Mouse (Mus musculus): ENCODE measurements around the gene Tada2b. TPM values are rescaled to one million over a fixed set of nuclear protein-coding genes. Genes with fewer than 3 reads are reported as not detected.

The Tada2b gene
- total and polyA plus RNA-seq, 3 experiments = 8.5 to 16.9 (median 13.5) TPM

- Histone ChIP-seq H3K27me3 (ENCODE audit: control insufficient read depth, insufficient read depth, low read length) (no peaks in the 10 kb centered on the region), H3K79me2 (replicated peaks; ENCODE audit: control insufficient read depth, insufficient read depth, low read length) (no peaks in the 10 kb centered on the region), H3K4me1 (ENCODE audit: control insufficient read depth, insufficient read depth, low read length) (no peaks in the 10 kb centered on the region), H3K27ac (no peak overlapping the region), H3K4me3 (no peak overlapping the region), H3K9ac (ENCODE audit: low read depth, low read length) (no peak overlapping the region), H3K36me3 (ENCODE audit: control insufficient read depth, insufficient read depth, low read length) (no peaks in the 10 kb centered on the region)
- DNase-seq = no peak
- TF ChIP-seq POLR2A (IDR thresholded peaks at IDR 0.05; ENCODE audit: insufficient read depth, low read depth, low read length) = no peak
- TF ChIP-seq EP300 (IDR thresholded peaks at IDR 0.05; ENCODE audit: insufficient read depth, low read depth, low read length) = no peak
- TF ChIP-seq CTCF (IDR thresholded peaks at IDR 0.05) = no peak
- intact Hi-C loops (cut with DNase I) = no loop called here
- 86% methylated on average over 6 of the region's 6 CpGs for WGBS
Measured at GRCm38 (mm10) chr5:36493919-36494318, 9.8 kb upstream of the Tada2b start.

GRCm38 (mm10) chr5:36489225-36489624, 5.1 kb upstream of the Tada2b start:
- WGBS = 39% methylated on average over 2 of the region's 2 CpGs
- 0 out of 2 replicates have a peak, but pooled peaks have one; percentile 52 for TF ChIP-seq EP300 (IDR thresholded peaks at IDR 0.05; ENCODE audit: insufficient read depth, low read depth, low read length)
- TF ChIP-seq CTCF (IDR thresholded peaks at IDR 0.05) = peak; percentile 77
- TF ChIP-seq POLR2A (IDR thresholded peaks at IDR 0.05; ENCODE audit: insufficient read depth, low read depth, low read length) = no peak
- no peaks in the 10 kb centered on the region for H3K36me3 ChIP-seq (ENCODE audit: control insufficient read depth, insufficient read depth, low read length)
- H3K4me3 ChIP-seq = no peak overlapping the region
- peaks cover 3% of the 10 kb centered on the region for H3K4me1 ChIP-seq (ENCODE audit: control insufficient read depth, insufficient read depth, low read length)
- intact Hi-C loops (cut with DNase I) = loop anchor here (1.0 to 5.0 kb wide), 2 partner anchors 25 to 507 kb away; partner anchors contain the start of gene Grpel1
- H3K79me2 ChIP-seq (replicated peaks; ENCODE audit: control insufficient read depth, insufficient read depth, low read length) = no peaks in the 10 kb centered on the region
- no peak overlapping the region for H3K9ac ChIP-seq (ENCODE audit: low read depth, low read length)
- no peaks in the 10 kb centered on the region for H3K27me3 ChIP-seq (ENCODE audit: control insufficient read depth, insufficient read depth, low read length)
- DNase-seq = peak; percentile 33 to 63
- no peak overlapping the region for H3K27ac ChIP-seq

GRCm38 (mm10) chr5:36485306-36485705, 1.2 kb upstream of the Tada2b start:
- H3K27ac ChIP-seq = no peak overlapping the region
- no peaks in the 10 kb centered on the region for H3K27me3 ChIP-seq (ENCODE audit: control insufficient read depth, insufficient read depth, low read length)
- WGBS = 23% methylated on average over 19 of the region's 19 CpGs
- H3K79me2 ChIP-seq (replicated peaks; ENCODE audit: control insufficient read depth, insufficient read depth, low read length) = peaks cover 7% of the 10 kb centered on the region
- intact Hi-C loops (cut with DNase I) = loop anchor here (2.0 to 5.0 kb wide), 2 partner anchors 97 to 503 kb away; no protein-coding TSS in a partner anchor
- H3K36me3 ChIP-seq (ENCODE audit: control insufficient read depth, insufficient read depth, low read length) = peaks cover 9% of the 10 kb centered on the region
- H3K4me1 ChIP-seq (ENCODE audit: control insufficient read depth, insufficient read depth, low read length) = peaks cover 15% of the 10 kb centered on the region
- no peak overlapping the region for H3K9ac ChIP-seq (ENCODE audit: low read depth, low read length)
- no peak for DNase-seq
- no peak for TF ChIP-seq EP300 (IDR thresholded peaks at IDR 0.05; ENCODE audit: insufficient read depth, low read depth, low read length)
- TF ChIP-seq CTCF (IDR thresholded peaks at IDR 0.05) = no peak
- no peak for TF ChIP-seq POLR2A (IDR thresholded peaks at IDR 0.05; ENCODE audit: insufficient read depth, low read depth, low read length)
- peak overlapping the region; percentile 51 for H3K4me3 ChIP-seq

GRCm38 (mm10) chr5:36483203-36484101, 633 bp downstream of the Tada2b start:
- Histone ChIP-seq H3K36me3 (ENCODE audit: control insufficient read depth, insufficient read depth, low read length) (peaks cover 13% of the 10 kb centered on the region), H3K27ac (peak overlapping the region; percentile 86), H3K27me3 (ENCODE audit: control insufficient read depth, insufficient read depth, low read length) (no peaks in the 10 kb centered on the region), H3K4me3 (peak overlapping the region; percentile 75), H3K4me1 (ENCODE audit: control insufficient read depth, insufficient read depth, low read length) (peaks cover 31% of the 10 kb centered on the region), H3K9ac (ENCODE audit: low read depth, low read length) (peak overlapping the region; percentile 98), H3K79me2 (replicated peaks; ENCODE audit: control insufficient read depth, insufficient read depth, low read length) (peaks cover 8% of the 10 kb centered on the region)
- peak; percentile 63 to 68 for DNase-seq
- WGBS = 6% methylated on average over 58 of the region's 58 CpGs
- intact Hi-C loops (cut with DNase I) = loop anchor here (1.0 to 2.0 kb wide), 2 partner anchors 18 to 99 kb away; no protein-coding TSS in a partner anchor
- TF ChIP-seq EP300 (IDR thresholded peaks at IDR 0.05; ENCODE audit: insufficient read depth, low read depth, low read length) = 0 out of 2 replicates have a peak, but pooled peaks have one; percentile 2
- TF ChIP-seq CTCF (IDR thresholded peaks at IDR 0.05) = no peak
- no peak for TF ChIP-seq POLR2A (IDR thresholded peaks at IDR 0.05; ENCODE audit: insufficient read depth, low read depth, low read length)

- no peaks in the 10 kb centered on the region for H3K27me3 ChIP-seq (ENCODE audit: control insufficient read depth, insufficient read depth, low read length)
- intact Hi-C loops (cut with DNase I) = no loop called here
- no peak for TF ChIP-seq POLR2A (IDR thresholded peaks at IDR 0.05; ENCODE audit: insufficient read depth, low read depth, low read length)
- TF ChIP-seq CTCF (IDR thresholded peaks at IDR 0.05) = peak; percentile 22; the same call in 1 of the 2 replicates
- TF ChIP-seq EP300 (IDR thresholded peaks at IDR 0.05; ENCODE audit: insufficient read depth, low read depth, low read length) = no peak
- H3K27ac ChIP-seq = no peak overlapping the region
- no peak for DNase-seq
- peaks cover 37% of the 10 kb centered on the region for H3K4me1 ChIP-seq (ENCODE audit: control insufficient read depth, insufficient read depth, low read length)
- peaks cover 16% of the 10 kb centered on the region for H3K36me3 ChIP-seq (ENCODE audit: control insufficient read depth, insufficient read depth, low read length)
- H3K4me3 ChIP-seq = no peak overlapping the region
- peaks cover 11% of the 10 kb centered on the region for H3K79me2 ChIP-seq (replicated peaks; ENCODE audit: control insufficient read depth, insufficient read depth, low read length)
- no peak overlapping the region for H3K9ac ChIP-seq (ENCODE audit: low read depth, low read length)
- 55% methylated on average over 1 of the region's 1 CpGs for WGBS
Measured at GRCm38 (mm10) chr5:36481114-36481513, 3.0 kb downstream of the Tada2b start.

- Histone ChIP-seq H3K27ac (no peak overlapping the region; the same call in 1 of the 2 replicates), H3K4me1 (ENCODE audit: control insufficient read depth, insufficient read depth, low read length) (peaks cover 36% of the 10 kb centered on the region), H3K79me2 (replicated peaks; ENCODE audit: control insufficient read depth, insufficient read depth, low read length) (peaks cover 11% of the 10 kb centered on the region), H3K36me3 (ENCODE audit: control insufficient read depth, insufficient read depth, low read length) (peaks cover 16% of the 10 kb centered on the region), H3K27me3 (ENCODE audit: control insufficient read depth, insufficient read depth, low read length) (no peaks in the 10 kb centered on the region), H3K9ac (ENCODE audit: low read depth, low read length) (no peak overlapping the region), H3K4me3 (no peak overlapping the region)
- DNase-seq = no peak
- WGBS = 73% methylated on average over 4 of the region's 4 CpGs
- intact Hi-C loops (cut with DNase I) = no loop called here
- TF ChIP-seq EP300 (IDR thresholded peaks at IDR 0.05; ENCODE audit: insufficient read depth, low read depth, low read length) = no peak
- TF ChIP-seq POLR2A (IDR thresholded peaks at IDR 0.05; ENCODE audit: insufficient read depth, low read depth, low read length) = no peak
- TF ChIP-seq CTCF (IDR thresholded peaks at IDR 0.05) = no peak
Measured at GRCm38 (mm10) chr5:36480398-36480797, 3.7 kb downstream of the Tada2b start.
